Mouse (Mus musculus) heart, embryonic 14.5 days (tissue): ENCODE data around the gene Smurf2. TPM values are rescaled to one million over a fixed set of nuclear protein-coding genes. Genes with fewer than 3 reads are reported as not detected.

Experiments
- ATAC-seq: fragments of 200-750 bp; cut with Nextera tagmentation; 2 replicates; pipeline ENCODE4 v1.8.0; 2017; ENCODE audit warnings: low read depth, moderate TSS enrichment; ENCODE audit not compliant: insufficient number of reproducible peaks, insufficient read depth, low FRiP score
- H3K27ac ChIP-seq, 2 experiments: fragments of 200-500 bp in 1 of 2; fragments of 300-500 bp in 1 of 2; sonication (generic) in 1 of 2; replicated peaks in 1 of 2; 2 replicates each; pipeline ENCODE4 v1.5.1; 2012 to 2014; ENCODE audit warnings: low read depth in 2 of 2, low read length in 2 of 2, control low read depth in 1 of 2, mild to moderate bottlenecking in 1 of 2, mixed read lengths in 1 of 2; ENCODE audit not compliant: control insufficient read depth in 1 of 2, insufficient read depth in 1 of 2
- H3K27me3 ChIP-seq: fragments of 300-500 bp; sonication (generic); 2 replicates; pipeline ENCODE4 v1.6.1; 2014; ENCODE audit warnings: mild to moderate bottlenecking, low read length, control low read depth; ENCODE audit not compliant: control insufficient read depth, insufficient read depth
- H3K36me3 ChIP-seq: fragments of 300-500 bp; sonication (generic); 2 replicates; pipeline ENCODE4 v1.6.1; 2014; ENCODE audit warnings: mild to moderate bottlenecking, control low read depth, low read length, mixed read lengths; ENCODE audit not compliant: control insufficient read depth, insufficient read depth
- H3K4me1 ChIP-seq, 2 experiments: fragments of 200-500 bp in 1 of 2; fragments of 300-500 bp in 1 of 2; sonication (generic) in 1 of 2; 2 replicates each; pipeline ENCODE4 v1.6.1; 2012 to 2014; ENCODE audit warnings: low read length in 2 of 2, control low read depth in 1 of 2, mixed read lengths in 1 of 2; ENCODE audit not compliant: control insufficient read depth in 2 of 2, insufficient read depth in 2 of 2
- H3K4me2 ChIP-seq: fragments of 300-500 bp; sonication (generic); 2 replicates; pipeline ENCODE4 v1.6.1; 2014; ENCODE audit warnings: mild to moderate bottlenecking, low read length
- H3K4me3 ChIP-seq, 2 experiments: fragments of 200-500 bp in 1 of 2; fragments of 300-500 bp in 1 of 2; sonication (generic) in 1 of 2; 2 replicates each; pipeline ENCODE4 v1.5.1; 2012 to 2014; ENCODE audit warnings: low read length in 2 of 2, mild to moderate bottlenecking in 2 of 2, control low read depth in 1 of 2, low read depth in 1 of 2, moderate library complexity in 1 of 2; ENCODE audit not compliant: control insufficient read depth in 1 of 2, insufficient read depth in 1 of 2
- H3K9ac ChIP-seq: fragments of 300-500 bp; sonication (generic); 2 replicates; pipeline ENCODE4 v1.6.1; 2014; ENCODE audit warnings: mild to moderate bottlenecking, low read length
- H3K9me3 ChIP-seq: fragments of 300-500 bp; sonication (generic); 2 replicates; pipeline ENCODE4 v1.6.1; 2016; ENCODE audit warnings: low read length, control low read depth; ENCODE audit not compliant: control insufficient read depth
- WGBS: fragments of 180-500 bp; shearing (Covaris S2); extraction: QIAGEN DNeasy Blood & Tissue Kit; methylation state at CpG from one replicate; pipeline ENCODE4 v1.1.7; 2014; 5-methylcytosine and 5-hydroxymethylcytosine counted together
- polyA plus RNA-seq: library from polyadenylated mRNA; unstranded; fragments of >200 nt; fragmentation: Nextera tagmentation; extraction: Ambion mirVana; gene quantifications from 2 replicates; pipeline ENCODE4 v1.2.1, GENCODE M21; 2014

Gene Smurf2
- polyA plus RNA-seq, 1 experiment from 2014 or later = 17.4 TPM

GRCm38 (mm10) chr11:106907253-106907652 is 13.3 kb downstream of the Smurf2 start:
- Histone ChIP-seq H3K4me2 (no peak overlapping the region), H3K27ac (no peak overlapping the region), H3K9me3 (no peaks in the 10 kb centered on the region), H3K4me1 (no peaks in the 10 kb centered on the region), H3K27me3 (no peaks in the 10 kb centered on the region), H3K36me3 (0 out of 2 replicates have a peak, but pooled peaks cover 3% of the 10 kb centered on the region), H3K4me3 (no peak overlapping the region), H3K9ac (no peak overlapping the region)
- 72% methylated on average over 1 of the region's 1 CpGs for WGBS
- ATAC-seq = no peak

GRCm38 (mm10) chr11:106905707-106906106 is 14.8 kb downstream of the Smurf2 start:
- no peak overlapping the region for H3K27ac ChIP-seq
- H3K27me3 ChIP-seq = no peaks in the 10 kb centered on the region
- no peak overlapping the region for H3K4me3 ChIP-seq
- no peak overlapping the region for H3K9ac ChIP-seq
- no peaks in the 10 kb centered on the region for H3K9me3 ChIP-seq
- no peaks in the 10 kb centered on the region for H3K4me1 ChIP-seq
- H3K36me3 ChIP-seq = 0 out of 2 replicates have a peak, but pooled peaks cover 3% of the 10 kb centered on the region
- H3K4me2 ChIP-seq = no peak overlapping the region
- 84% methylated on average over 4 of the region's 4 CpGs for WGBS
- ATAC-seq = no peak

- WGBS = 91% methylated on average over 1 of the region's 1 CpGs
- no peaks in the 10 kb centered on the region for H3K27me3 ChIP-seq
- ATAC-seq = no peak
Observed at GRCm38 (mm10) chr11:106899804-106900203, 20.7 kb downstream of the Smurf2 start.

GRCm38 (mm10) chr11:106896561-106897168 is 23.9 kb downstream of the Smurf2 start:
- no peak overlapping the region for H3K4me2 ChIP-seq
- H3K27me3 ChIP-seq = no peaks in the 10 kb centered on the region
- WGBS = 78% methylated on average over 2 of the region's 2 CpGs
- H3K9me3 ChIP-seq = no peaks in the 10 kb centered on the region
- no peak for ATAC-seq
- H3K27ac ChIP-seq = no peak overlapping the region
- no peaks in the 10 kb centered on the region for H3K4me1 ChIP-seq
- H3K36me3 ChIP-seq = 0 out of 2 replicates have a peak, but pooled peaks cover 3% of the 10 kb centered on the region
- no peak overlapping the region for H3K9ac ChIP-seq
- no peak overlapping the region for H3K4me3 ChIP-seq

More at GRCm38 (mm10) chr11:106899804-106900203, 20.7 kb downstream of the Smurf2 start:
- Histone ChIP-seq H3K27ac (no peak overlapping the region), H3K4me3 (no peak overlapping the region), H3K36me3 (0 out of 2 replicates have a peak, but pooled peaks cover 3% of the 10 kb centered on the region), H3K4me2 (no peak overlapping the region), H3K9me3 (no peaks in the 10 kb centered on the region), H3K9ac (no peak overlapping the region), H3K4me1 (no peaks in the 10 kb centered on the region)

GRCm38 (mm10) chr11:106883656-106884055 is 36.9 kb downstream of the Smurf2 start:
- WGBS = 100% methylated on average over 1 of the region's 1 CpGs
- ATAC-seq = no peak

GRCm38 (mm10) chr11:106872650-106873049 is 47.9 kb downstream of the Smurf2 start:
- peaks cover 24% of the 10 kb centered on the region for H3K36me3 ChIP-seq
- no peaks in the 10 kb centered on the region for H3K9me3 ChIP-seq
- no peak for ATAC-seq
- H3K4me2 ChIP-seq = no peak overlapping the region
- H3K9ac ChIP-seq = no peak overlapping the region
- no peak overlapping the region for H3K4me3 ChIP-seq
- no peak overlapping the region for H3K27ac ChIP-seq
- peaks cover 0 to 8% of the 10 kb centered on the region in 2 experiments; a peak in 1 of 4 replicates for H3K4me1 ChIP-seq
- H3K27me3 ChIP-seq = no peaks in the 10 kb centered on the region
- 69% methylated on average over 6 of the region's 6 CpGs for WGBS

More at GRCm38 (mm10) chr11:106883656-106884055, 36.9 kb downstream of the Smurf2 start:
- no peak overlapping the region for H3K27ac ChIP-seq
- H3K9me3 ChIP-seq = no peaks in the 10 kb centered on the region
- no peaks in the 10 kb centered on the region for H3K36me3 ChIP-seq
- no peak overlapping the region for H3K9ac ChIP-seq
- no peaks in the 10 kb centered on the region for H3K27me3 ChIP-seq
- peaks cover 0 to 22% of the 10 kb centered on the region in 2 experiments; a peak in 2 of 4 replicates for H3K4me1 ChIP-seq
- H3K4me3 ChIP-seq = no peak overlapping the region
- H3K4me2 ChIP-seq = no peak overlapping the region

- WGBS = 55% methylated on average over 2 of the region's 2 CpGs
- peaks cover 74% of the 10 kb centered on the region for H3K36me3 ChIP-seq
Observed at GRCm38 (mm10) chr11:106851438-106851837, 69.1 kb downstream of the Smurf2 start.

GRCm38 (mm10) chr11:106842002-106842401 is 78.5 kb downstream of the Smurf2 start:
- no peaks in the 10 kb centered on the region for H3K4me1 ChIP-seq
- no peaks in the 10 kb centered on the region for H3K27me3 ChIP-seq
- H3K36me3 ChIP-seq = peaks cover 74% of the 10 kb centered on the region
- no peaks in the 10 kb centered on the region for H3K9me3 ChIP-seq
- no peak overlapping the region for H3K4me2 ChIP-seq
- 92% methylated on average over 3 of the region's 3 CpGs for WGBS
- no peak overlapping the region for H3K4me3 ChIP-seq
- H3K27ac ChIP-seq = no peak overlapping the region
- H3K9ac ChIP-seq = no peak overlapping the region
- no peak for ATAC-seq

More at GRCm38 (mm10) chr11:106851438-106851837, 69.1 kb downstream of the Smurf2 start:
- no peak for ATAC-seq
- Histone ChIP-seq H3K27ac (no peak overlapping the region), H3K4me1 (no peaks in the 10 kb centered on the region), H3K4me3 (no peak overlapping the region), H3K27me3 (no peaks in the 10 kb centered on the region), H3K9me3 (no peaks in the 10 kb centered on the region), H3K4me2 (no peak overlapping the region), H3K9ac (no peak overlapping the region)
